Mouse (Mus musculus): Measurements from ENCODE around the gene Gpx3.

DNA sequence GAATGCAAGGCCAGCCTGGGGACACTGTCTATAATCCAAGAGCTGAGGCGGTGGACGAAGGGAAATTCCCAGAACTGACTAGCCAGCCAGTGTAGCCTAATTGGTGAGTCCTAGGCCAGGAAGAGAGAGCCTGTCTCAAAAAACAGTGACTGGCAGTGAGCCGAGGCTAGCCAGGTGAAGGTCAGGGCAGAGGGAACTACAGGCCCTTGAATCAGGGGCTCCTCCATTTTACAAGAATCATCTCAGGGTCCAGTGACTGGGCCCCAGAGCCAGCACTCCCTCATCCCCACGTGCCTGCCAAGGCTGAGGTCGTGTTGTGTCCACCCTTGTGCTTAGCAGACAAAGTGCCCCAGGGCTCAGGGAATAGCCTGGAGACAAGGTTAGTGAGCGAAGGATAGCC is 48.4 kb downstream of the Gpx3 start:
- TF ChIP-seq POLR2A (IDR thresholded peaks at IDR 0.05; ENCODE audit: extremely low read depth, insufficient read depth, low read length) = no peak
- no peak for TF ChIP-seq CTCF (IDR thresholded peaks at IDR 0.05; ENCODE audit: extremely low read depth, insufficient read depth, low read length)
